Mouse (Mus musculus) retina, postnatal 1 day (tissue): ENCODE results near the gene Olfr790.

Source experiments
- DNase-seq: peaks from one replicate; pipeline ENCODE4 v3.0.0-alpha.2; 2012

Olfr790 gene

DNA sequence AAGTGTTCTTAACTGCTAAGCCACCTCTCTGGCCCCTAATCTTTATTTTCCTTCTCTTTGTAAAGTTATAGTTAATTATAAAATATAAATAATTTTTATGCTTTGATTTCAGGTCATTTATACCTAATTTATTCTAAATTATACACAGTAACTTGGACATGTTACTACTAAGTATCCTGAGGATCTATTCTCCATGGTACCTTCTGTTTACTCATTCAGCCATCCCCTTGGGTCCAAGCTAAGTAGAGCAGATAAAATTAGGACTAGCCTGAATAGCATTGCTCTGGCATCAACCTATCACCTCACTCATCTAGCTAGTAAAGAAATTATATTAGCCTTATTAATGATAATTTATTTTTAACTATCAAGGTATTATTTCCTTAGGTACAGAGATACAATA, at the start of gene Olfr790:
Olfr790 (plus strand) TSS at position 301 of the 400 bp plus-strand sequence.
- no peak for DNase-seq

DNA sequence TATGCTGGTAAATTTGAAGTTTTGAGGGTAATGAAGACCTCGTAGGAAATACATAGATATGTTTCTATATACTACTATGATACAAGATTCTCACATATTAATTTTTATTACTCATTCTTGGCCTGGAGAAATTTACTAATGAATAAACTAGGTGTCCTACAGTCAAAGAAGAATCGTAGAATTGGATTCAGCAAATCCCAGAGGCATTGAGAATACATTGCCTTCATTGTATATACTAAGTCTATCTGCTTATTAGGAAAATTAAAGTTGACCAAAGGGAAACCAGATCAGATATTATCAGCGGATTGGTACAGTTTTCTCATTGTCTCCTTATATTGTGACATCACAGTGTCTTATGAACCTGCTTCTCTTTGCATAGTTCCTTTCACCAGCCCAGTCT, 36.7 kb upstream of the Olfr790 start, which contains the start of gene Olfr787:
Olfr787 (plus strand) TSS at position 301 of the 400 bp plus-strand sequence.
- no peak for DNase-seq

- DNase-seq: no peak
Measured at GRCm38 (mm10) chr10:129470698-129471097, 27.6 kb upstream of the Olfr790 start, which contains the start of gene Olfr788. TSS of gene Olfr788 (plus strand) at chr10:129470998.

GRCm38 (mm10) chr10:129473256-129473655, 25.0 kb upstream of the Olfr790 start:
- no peak for DNase-seq

DNA sequence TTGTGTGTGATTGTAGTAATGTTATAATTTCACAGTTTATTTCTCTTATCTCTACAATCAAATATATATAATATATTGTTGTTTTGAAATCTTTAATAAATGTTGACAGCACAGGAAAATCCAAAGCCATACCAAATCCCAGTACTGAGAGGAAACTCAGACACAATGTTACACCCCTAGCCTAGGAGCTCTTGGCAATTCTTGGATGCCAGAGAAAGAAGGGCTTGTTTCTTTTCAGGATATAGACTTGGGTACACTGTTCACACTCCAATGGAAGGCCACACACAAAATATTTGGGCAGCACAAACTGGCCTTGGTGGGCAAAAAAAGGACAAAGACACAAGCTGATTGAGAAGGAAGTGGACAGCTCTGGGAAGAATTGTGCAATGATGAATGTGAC, 24.6 kb upstream of the Olfr790 start:
- DNase-seq: no peak

DNA sequence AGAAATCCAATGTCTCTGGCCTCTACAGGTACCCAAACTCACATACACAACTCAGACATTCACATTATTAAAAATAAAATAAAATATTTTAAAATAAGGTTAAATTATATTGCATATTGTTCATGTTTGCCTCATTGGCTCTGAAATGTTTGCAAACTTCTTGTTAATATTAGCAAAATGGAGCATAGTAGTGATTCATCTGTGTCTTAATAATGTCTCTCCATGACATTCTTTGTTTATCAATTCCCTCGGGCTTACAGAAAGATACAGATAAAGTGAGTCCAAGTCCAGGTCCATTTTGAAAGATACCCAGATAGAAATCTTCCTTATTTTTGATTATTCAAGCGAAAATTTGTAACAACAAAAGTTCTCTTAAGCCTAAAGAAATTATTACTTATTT, 13.8 kb upstream of the Olfr790 start, which contains the start of gene Olfr789:
Olfr789 (plus strand) TSS at position 301 of the 400 bp plus-strand sequence.
- no peak for DNase-seq

DNA sequence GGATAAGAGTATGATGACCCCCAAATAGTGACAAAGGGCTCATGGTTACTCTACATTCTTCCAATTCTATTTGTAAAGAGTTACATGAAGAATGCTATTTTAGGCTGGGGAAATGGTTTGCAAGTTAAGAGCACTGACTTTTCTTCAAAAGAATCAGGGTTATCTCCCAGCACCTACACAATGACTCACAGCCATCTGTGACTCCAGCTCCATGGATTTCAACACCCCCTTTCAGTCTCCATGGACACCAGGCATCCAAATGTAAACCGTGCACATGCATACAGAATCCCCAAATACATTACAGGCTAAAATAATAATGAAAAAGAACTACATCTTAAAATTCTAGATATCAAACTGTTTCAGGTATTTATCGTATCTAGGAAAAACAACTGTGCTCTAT, 8.2 kb upstream of the Olfr790 start:
- no peak for DNase-seq

DNA sequence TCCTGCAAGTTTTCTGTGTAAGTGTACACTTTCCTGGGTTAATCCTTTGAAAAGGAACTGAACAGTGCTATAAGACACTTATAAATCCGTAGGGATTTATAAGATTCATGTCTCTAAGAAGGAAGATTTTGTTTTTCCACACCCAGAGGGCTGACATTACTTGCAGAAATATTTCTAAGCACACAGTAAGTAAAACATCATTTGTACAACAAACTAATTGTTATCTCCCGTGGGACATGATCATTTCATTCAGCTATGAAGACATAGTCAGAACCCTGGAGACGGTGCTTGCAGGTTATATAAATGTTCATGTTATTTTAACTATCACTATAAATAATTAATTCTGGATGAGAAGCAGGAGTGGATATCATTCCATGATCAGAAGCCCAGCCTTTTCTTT, 23.2 kb downstream of the Olfr790 start, which contains the start of gene Olfr791:
Olfr791 (plus strand) TSS at position 301 of the 400 bp plus-strand sequence.
- DNase-seq: no peak

GRCm38 (mm10) chr10:129538862-129539261, 40.6 kb downstream of the Olfr790 start, which contains the start of gene Olfr792:
TSS of gene Olfr792 (plus strand) at chr10:129539162.
- no peak for DNase-seq

DNA sequence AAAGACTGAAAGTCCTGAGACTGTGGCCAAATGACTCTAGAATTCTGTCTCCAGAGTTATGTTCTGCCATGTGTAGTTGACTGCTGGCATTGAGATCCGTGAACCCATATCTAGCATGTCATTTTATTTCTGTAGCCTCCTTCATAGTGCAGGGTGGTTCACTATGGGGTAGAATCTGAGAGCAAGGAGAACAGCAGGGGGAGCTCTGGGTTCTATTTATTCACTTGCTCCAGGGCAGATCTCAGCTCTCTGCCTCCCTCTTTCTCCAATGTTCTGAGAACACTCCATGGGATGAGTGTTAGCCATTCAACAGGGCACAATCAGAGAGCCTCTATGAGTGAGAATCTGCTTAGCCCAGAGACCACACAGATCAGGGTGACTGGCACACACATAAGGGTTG, 51.1 kb downstream of the Olfr790 start:
- DNase-seq: peak; percentile 14
